Mouse (Mus musculus): ENCODE measurements around the gene Nsun5. TPM values are rescaled to one million over a fixed set of nuclear protein-coding genes. Genes with fewer than 3 reads are reported as not detected.

Gene Nsun5
- polyA plus RNA-seq (2012; rRNA removed) (12.4 and 13.9 TPM in 2 replicates), polyA plus RNA-seq (2014; fragmentation: Nextera tagmentation; extraction: Ambion mirVana) (10.5 and 12.9 TPM in 2 replicates)

GRCm38 (mm10) chr5:135369787-135370654, at the start of gene Nsun5:
Gene Nsun5, plus strand, starts transcription at chr5:135369953.
- Histone ChIP-seq H3K27me3 (ENCODE audit: control insufficient read depth, insufficient read depth, low read length) (no peaks in the 10 kb centered on the region), H3K36me3 (replicated peaks; ENCODE audit: control insufficient read depth, insufficient read depth, low read depth) (peaks cover 12% of the 10 kb centered on the region), H3K4me2 (ENCODE audit: low read depth) (peak within 1 kb of the TSS; percentile 92), H3K9ac (replicated peaks) (peak within 1 kb of the TSS; percentile 84), H3K4me3 (ENCODE audit: insufficient read depth in 1 of 2, low read depth in 2 of 2, low read length in 2 of 2) (peak within 1 kb of the TSS; percentile 77 to 94), H3K4me1 (replicated peaks; ENCODE audit: control insufficient read depth in 2 of 2, insufficient read depth in 2 of 2, low read length in 1 of 2) (peaks cover 5 to 7% of the 10 kb centered on the region in 2 experiments; a peak in 3 of 4 replicates), H3K27ac (peak within 1 kb of the TSS; percentile 83), H3K9me3 (ENCODE audit: control insufficient read depth, low read length) (no peaks in the 10 kb centered on the region)
- WGBS (ENCODE audit: insufficient replicate concordance): under 1% methylated on average over 64 of the region's 64 CpGs
- DNase-seq (ENCODE audit: low read depth in 3 of 3, low spot score in 3 of 3) (peak; percentile 92 to 93 (median 93)), ATAC-seq (ENCODE audit: insufficient read depth) (peak; percentile 82)
- no peak for TF ChIP-seq EP300 (IDR thresholded peaks at IDR 0.05; ENCODE audit: low read depth)
- TF ChIP-seq CTCF (IDR thresholded peaks at IDR 0.05; ENCODE audit: low read depth): 0 out of 2 replicates have a peak, but pooled peaks have one; percentile 1

GRCm38 (mm10) chr5:135322197-135322596, 47.6 kb upstream of the Nsun5 start:
- DNase-seq (ENCODE audit: low read depth in 3 of 3, low spot score in 3 of 3): no peak
- Histone ChIP-seq H3K4me2 (ENCODE audit: low read depth) (no peak overlapping the region), H3K9me3 (ENCODE audit: control insufficient read depth, low read length) (no peaks in the 10 kb centered on the region), H3K4me1 (replicated peaks; ENCODE audit: control insufficient read depth in 2 of 2, insufficient read depth in 2 of 2, low read length in 1 of 2) (no peaks in the 10 kb centered on the region), H3K9ac (replicated peaks) (no peak overlapping the region), H3K27me3 (ENCODE audit: control insufficient read depth, insufficient read depth, low read length) (no peaks in the 10 kb centered on the region), H3K4me3 (ENCODE audit: insufficient read depth in 1 of 2, low read depth in 2 of 2, low read length in 2 of 2) (no peak overlapping the region), H3K36me3 (replicated peaks; ENCODE audit: control insufficient read depth, insufficient read depth, low read depth) (no peaks in the 10 kb centered on the region), H3K27ac (no peak overlapping the region)
- 59% methylated on average over 1 of the region's 1 CpGs for WGBS (ENCODE audit: insufficient replicate concordance)
- ATAC-seq (ENCODE audit: insufficient read depth): no peak
- no peak for TF ChIP-seq EP300 (IDR thresholded peaks at IDR 0.05; ENCODE audit: low read depth)
- no peak for TF ChIP-seq CTCF (IDR thresholded peaks at IDR 0.05; ENCODE audit: low read depth)

- Histone ChIP-seq H3K27me3 (ENCODE audit: control insufficient read depth, insufficient read depth, low read length) (no peaks in the 10 kb centered on the region), H3K9ac (replicated peaks) (no peak overlapping the region), H3K4me2 (ENCODE audit: low read depth) (no peak overlapping the region), H3K4me1 (replicated peaks; ENCODE audit: control insufficient read depth in 2 of 2, insufficient read depth in 2 of 2, low read length in 1 of 2) (no peaks in the 10 kb centered on the region), H3K9me3 (ENCODE audit: control insufficient read depth, low read length) (no peaks in the 10 kb centered on the region), H3K27ac (no peak overlapping the region), H3K36me3 (replicated peaks; ENCODE audit: control insufficient read depth, insufficient read depth, low read depth) (no peaks in the 10 kb centered on the region), H3K4me3 (ENCODE audit: insufficient read depth in 1 of 2, low read depth in 2 of 2, low read length in 2 of 2) (no peak overlapping the region)
- 34% methylated on average over 3 of the region's 3 CpGs for WGBS (ENCODE audit: insufficient replicate concordance)
- TF ChIP-seq EP300 (IDR thresholded peaks at IDR 0.05; ENCODE audit: low read depth): no peak
- TF ChIP-seq CTCF (IDR thresholded peaks at IDR 0.05; ENCODE audit: low read depth): no peak
- DNase-seq (ENCODE audit: low read depth in 3 of 3, low spot score in 3 of 3) (no peak), ATAC-seq (ENCODE audit: insufficient read depth) (no peak)
Measured at GRCm38 (mm10) chr5:135326121-135326659, 43.6 kb upstream of the Nsun5 start.

- DNase-seq (ENCODE audit: low read depth in 3 of 3, low spot score in 3 of 3) (no peak), ATAC-seq (ENCODE audit: insufficient read depth) (no peak)
- Histone ChIP-seq H3K9me3 (ENCODE audit: control insufficient read depth, low read length) (no peaks in the 10 kb centered on the region), H3K36me3 (replicated peaks; ENCODE audit: control insufficient read depth, insufficient read depth, low read depth) (no peaks in the 10 kb centered on the region), H3K27me3 (ENCODE audit: control insufficient read depth, insufficient read depth, low read length) (no peaks in the 10 kb centered on the region), H3K4me2 (ENCODE audit: low read depth) (no peak overlapping the region), H3K27ac (no peak overlapping the region), H3K4me1 (replicated peaks; ENCODE audit: control insufficient read depth in 2 of 2, insufficient read depth in 2 of 2, low read length in 1 of 2) (no peaks in the 10 kb centered on the region), H3K9ac (replicated peaks) (no peak overlapping the region), H3K4me3 (ENCODE audit: insufficient read depth in 1 of 2, low read depth in 2 of 2, low read length in 2 of 2) (no peak overlapping the region)
- TF ChIP-seq CTCF (IDR thresholded peaks at IDR 0.05; ENCODE audit: low read depth): no peak
- TF ChIP-seq EP300 (IDR thresholded peaks at IDR 0.05; ENCODE audit: low read depth): no peak
- 56% methylated on average over 4 of the region's 4 CpGs for WGBS (ENCODE audit: insufficient replicate concordance)
Measured at GRCm38 (mm10) chr5:135329471-135329870, 40.3 kb upstream of the Nsun5 start.

- WGBS (ENCODE audit: insufficient replicate concordance): 63% methylated on average over 5 of the region's 5 CpGs
- H3K4me3 ChIP-seq (ENCODE audit: insufficient read depth in 1 of 2, low read depth in 2 of 2, low read length in 2 of 2): no peak overlapping the region
- no peaks in the 10 kb centered on the region for H3K27me3 ChIP-seq (ENCODE audit: control insufficient read depth, insufficient read depth, low read length)
- H3K4me2 ChIP-seq (ENCODE audit: low read depth): no peak overlapping the region
- no peaks in the 10 kb centered on the region for H3K9me3 ChIP-seq (ENCODE audit: control insufficient read depth, low read length)
- DNase-seq (ENCODE audit: low read depth in 3 of 3, low spot score in 3 of 3): no peak
- H3K4me1 ChIP-seq (replicated peaks; ENCODE audit: control insufficient read depth in 2 of 2, insufficient read depth in 2 of 2, low read length in 1 of 2): no peaks in the 10 kb centered on the region
- ATAC-seq (ENCODE audit: insufficient read depth): no peak
- no peak overlapping the region for H3K9ac ChIP-seq (replicated peaks)
- no peak for TF ChIP-seq EP300 (IDR thresholded peaks at IDR 0.05; ENCODE audit: low read depth)
- TF ChIP-seq CTCF (IDR thresholded peaks at IDR 0.05; ENCODE audit: low read depth): no peak
- H3K27ac ChIP-seq: no peak overlapping the region
- H3K36me3 ChIP-seq (replicated peaks; ENCODE audit: control insufficient read depth, insufficient read depth, low read depth): no peaks in the 10 kb centered on the region
Measured at GRCm38 (mm10) chr5:135330201-135330600, 39.6 kb upstream of the Nsun5 start.
